Mouse (Mus musculus): Measurements from ENCODE around the gene Lpar1.

Gene Lpar1

DNA sequence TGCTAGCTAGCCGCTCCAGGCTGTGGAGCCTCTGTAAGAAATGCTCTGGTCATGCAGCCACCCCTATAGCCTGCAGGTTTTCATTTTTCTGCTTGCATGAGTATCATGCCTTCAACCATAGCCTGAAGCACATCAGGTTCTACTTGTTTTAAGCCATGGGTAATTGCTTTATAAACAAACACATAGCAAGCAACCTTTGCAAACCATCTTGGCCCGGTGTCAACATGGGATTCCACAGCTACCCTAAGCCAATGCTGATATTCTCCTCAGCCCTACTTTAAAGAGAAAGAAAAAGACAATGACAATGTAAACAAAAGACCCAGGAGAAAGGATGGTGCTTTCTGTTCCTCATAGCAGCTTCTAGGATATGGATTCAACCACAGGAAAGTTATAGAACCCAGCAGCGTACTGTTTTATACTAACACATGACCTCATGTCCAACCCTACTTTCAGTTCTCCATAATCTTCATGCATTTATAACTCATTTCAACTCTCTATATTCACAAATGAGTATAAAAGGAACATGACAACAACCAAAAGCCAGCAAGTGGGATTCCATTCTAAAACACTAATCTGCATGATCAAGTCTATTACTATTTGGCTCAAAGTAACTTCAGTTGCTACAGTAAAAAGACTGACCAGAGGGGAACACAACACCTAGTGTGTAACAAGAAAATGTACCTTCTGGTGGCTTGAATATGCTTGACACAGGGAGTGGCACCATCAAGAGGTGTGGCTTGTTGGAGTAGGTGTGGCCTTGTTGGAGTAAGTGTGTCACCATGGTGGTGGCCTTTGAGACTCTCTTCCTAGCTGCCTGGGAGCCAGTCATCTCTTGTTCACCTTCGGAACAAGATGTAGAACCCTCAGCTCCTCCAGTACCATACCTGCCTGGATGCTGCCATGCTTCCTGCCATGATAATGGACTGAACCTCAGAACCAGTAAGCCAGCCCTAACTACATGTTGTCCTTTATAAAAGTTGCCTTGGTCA is 46.9 kb downstream of the Lpar1 start:
- no peak for DNase-seq (ENCODE audit: low spot score)

DNA sequence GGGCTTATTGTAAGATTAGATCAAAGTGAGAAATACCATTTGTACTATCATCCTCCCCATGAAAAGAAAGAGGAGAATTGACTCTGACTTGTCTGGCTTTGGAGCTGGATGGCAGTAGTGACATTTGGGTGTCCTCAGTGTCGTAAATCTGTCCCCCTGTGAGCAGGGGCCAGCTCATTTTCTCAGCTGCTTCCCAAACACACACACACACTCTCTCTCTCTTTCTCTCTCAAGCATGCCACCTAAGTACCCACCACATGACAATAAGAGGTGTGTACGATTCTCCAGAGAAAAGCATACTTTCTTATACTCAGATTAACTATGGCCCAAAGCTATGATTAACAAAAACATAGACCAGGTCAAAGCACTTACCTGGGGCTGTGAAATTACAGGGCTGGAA is 49.4 kb downstream of the Lpar1 start:
- DNase-seq (ENCODE audit: low spot score) = no peak

DNA sequence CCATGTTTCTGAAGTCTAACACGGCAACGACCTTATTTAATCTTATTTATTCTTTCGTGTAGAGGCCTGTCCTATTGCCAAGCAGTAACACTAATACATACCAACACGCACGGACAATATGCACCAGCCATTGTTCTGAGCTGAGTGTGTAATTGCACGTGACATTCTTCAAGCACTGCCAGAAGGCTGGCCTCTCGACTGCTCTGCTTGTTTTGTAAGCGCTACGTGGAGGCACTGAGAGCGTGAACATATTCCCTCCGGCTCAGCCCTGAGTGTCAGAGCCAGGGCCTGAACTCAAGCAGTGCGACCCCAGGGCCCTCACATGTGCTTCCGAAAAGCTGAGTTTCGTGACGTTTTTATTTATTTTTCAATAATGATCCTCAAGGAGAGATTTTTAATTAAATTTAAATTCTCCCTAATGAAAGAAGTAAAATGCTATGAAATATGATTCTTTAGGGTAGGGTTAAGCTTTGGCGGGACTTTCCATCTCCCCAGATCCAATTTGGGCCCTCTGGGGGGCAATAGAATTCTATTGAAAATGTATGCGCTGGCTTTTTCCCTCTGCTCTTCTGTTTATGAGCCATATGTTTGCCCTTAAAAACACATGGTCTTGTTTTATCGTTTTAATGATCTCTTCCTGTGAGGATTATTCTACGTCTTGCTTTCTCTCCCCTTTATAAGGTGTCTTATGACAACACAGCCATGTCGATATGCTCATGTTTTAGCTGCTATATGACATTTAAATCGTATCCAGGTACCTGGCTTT is 52.5 kb downstream of the Lpar1 start:
- peak; percentile 44 for DNase-seq (ENCODE audit: low spot score)

DNA sequence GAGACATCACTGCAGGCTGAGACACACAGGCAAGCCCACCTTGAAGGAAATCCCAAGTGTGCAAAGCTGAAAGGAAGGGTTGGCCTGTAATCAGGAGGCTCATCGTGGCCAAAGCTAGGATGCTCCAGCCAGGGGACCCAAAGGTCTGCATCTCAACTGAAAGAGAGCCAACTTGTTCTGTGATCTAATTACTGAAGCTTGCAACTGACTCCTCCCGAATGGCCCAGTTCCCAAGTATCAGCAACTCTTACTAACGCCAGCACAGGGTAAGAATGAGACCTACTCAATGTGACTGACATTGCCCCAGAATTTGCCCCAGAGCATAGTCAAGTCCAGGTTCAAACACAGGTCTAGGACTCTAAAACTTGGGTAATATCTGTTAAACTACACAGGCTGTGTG is 53.9 kb downstream of the Lpar1 start:
- peak; percentile 28 for DNase-seq (ENCODE audit: low spot score)

DNA sequence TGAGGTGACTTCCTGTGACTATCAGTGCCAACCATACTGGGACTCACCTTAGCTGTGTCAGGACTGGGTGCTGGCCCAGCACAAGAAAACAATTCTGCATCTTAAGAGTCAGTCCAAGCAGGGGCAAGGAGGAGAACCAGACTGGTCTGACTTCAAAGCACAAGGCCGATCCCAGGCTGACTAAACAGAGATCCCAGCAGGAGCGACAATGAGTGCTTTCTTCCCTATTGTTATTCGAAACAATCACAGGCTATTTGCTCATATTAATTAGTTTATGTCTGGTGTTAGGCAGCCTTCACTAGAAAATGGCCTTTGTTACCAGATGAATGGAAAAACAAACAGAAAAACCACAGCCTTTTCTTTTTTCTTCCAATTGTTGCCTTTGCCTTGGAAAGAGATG is 54.5 kb downstream of the Lpar1 start:
- DNase-seq (ENCODE audit: low spot score) = peak; percentile 55

DNA sequence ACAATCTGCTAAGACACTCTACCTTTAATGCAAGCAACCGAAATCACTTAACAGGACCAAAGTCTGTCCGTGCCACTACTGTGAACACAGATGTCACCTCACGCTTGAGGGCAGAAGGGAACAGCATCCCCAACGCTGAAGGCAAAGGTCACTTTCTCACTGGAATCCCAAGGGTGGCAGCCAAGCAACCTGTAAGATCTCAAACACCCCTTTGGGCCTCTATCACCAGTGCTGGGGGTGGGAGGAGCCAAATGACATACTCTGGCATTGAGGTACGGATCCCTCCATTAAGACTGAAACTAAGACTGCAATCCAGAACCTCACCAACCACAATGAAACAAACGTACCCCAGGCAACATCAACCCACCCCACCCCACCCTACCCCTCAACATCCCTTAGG is 55.0 kb downstream of the Lpar1 start:
- no peak for DNase-seq (ENCODE audit: low spot score)

DNA sequence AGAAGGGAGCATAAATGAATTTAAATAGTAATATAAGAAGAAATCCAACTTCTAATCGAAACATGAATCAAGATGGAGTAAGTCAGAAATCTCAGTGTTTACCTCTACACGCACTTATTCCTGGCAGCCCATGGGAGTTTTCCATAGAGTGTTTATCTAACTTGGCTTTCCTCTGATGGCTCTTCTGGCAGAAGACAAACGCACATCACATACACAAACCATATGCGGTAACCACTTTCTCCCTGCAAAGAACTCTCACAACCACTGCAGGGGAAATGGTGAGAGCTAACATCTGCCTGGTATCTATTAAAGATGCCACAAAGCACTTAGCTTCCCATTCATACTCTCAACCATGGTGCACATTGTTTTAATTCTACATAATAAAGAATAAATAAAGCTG is 56.4 kb downstream of the Lpar1 start:
- no peak for DNase-seq (ENCODE audit: low spot score)

DNA sequence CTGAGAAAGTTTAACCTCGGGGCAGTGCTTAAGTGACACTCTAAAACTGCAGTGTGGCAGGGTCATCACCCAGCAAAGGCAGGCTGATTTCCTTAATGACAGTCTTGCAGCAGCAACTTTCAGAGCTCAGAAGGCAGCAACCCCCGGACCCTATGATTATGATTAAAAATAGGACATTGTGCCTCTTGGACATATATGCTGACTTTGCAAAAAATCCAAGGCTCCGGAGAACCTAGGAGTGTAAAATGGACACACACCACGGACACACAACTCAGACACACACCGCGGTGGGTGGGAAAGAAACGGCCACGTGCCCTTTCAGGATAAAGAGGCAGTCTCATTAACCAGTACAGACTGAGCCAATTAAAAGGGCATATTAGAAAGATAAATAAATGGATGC is 57.0 kb downstream of the Lpar1 start:
- DNase-seq (ENCODE audit: low spot score) = no peak

DNA sequence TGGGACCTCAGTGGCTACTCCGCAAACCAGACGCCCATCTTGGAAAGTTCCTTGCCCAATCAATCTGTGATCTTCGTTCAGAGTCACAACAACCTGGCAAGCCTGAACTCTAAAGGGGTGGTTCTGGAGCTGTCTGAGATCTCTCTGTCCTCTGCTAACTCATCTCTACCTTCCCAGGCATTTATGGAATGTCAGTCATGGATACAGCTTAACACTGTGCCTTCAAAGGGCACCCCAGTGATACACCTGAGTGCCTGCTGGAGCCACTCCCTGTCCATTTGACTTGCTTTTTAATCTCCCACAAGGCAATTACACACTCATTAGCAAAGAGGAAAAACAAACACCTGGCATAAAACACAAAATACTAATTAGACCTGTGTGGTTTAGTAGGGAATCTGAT is 62.0 kb downstream of the Lpar1 start:
- DNase-seq (ENCODE audit: low spot score) = no peak

DNA sequence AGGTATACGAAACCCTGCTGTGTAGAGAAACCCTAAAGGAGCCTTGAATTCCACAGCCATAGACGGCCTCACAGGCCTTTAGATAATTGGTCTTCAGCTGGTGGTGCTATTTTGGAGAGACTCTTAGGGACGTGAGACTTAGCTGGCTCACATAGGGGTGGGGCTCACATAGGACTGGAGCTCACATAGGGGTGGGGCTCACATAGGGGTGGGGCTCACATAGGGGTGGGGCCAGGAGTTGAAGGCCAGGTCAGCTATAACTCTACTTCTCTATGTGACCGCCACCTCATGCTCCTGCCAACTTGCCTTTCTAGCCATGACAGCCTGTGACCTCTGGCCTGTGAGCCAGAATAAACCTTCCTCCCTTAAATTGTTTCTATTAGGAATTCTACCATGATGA is 63.3 kb downstream of the Lpar1 start:
- DNase-seq (ENCODE audit: low spot score) = no peak

DNA sequence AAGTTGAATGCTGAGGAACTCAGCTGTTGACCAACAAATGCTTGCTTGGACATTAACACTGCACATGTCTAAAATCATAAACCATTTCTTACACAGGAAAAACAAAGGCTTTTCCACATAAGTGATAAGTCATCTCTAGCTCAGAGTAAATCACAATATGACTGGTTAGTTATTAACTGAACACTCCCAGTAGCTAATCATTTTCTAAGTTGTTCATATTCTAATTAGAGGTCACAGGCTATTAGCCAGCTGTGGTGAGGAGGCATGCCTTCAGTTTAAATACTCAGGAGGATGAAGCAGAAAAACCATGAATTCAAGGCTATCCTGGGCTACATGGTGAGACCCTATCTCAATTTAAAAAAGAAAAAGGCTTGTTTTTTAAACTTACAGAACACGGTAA is 75.1 kb downstream of the Lpar1 start:
- DNase-seq (ENCODE audit: low spot score) = no peak

DNA sequence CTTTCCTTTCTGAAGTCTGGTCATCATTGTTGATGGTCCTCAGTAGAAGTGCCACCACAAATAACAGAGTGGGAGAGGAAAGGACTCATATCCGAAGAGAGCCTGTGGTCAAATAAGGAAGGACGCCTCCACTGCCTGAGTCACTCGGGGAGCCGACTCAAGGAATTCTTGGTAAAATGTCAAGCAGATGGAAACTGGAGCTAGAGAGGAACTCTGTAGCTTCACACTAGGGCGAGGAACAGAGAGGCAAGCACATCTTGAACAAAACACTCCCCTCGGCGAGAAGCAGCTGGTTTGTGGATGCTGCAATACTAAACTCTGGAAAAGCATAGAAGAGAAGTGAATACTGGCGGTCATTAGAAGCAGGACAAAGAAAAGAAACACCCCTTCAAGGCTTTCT is 76.0 kb downstream of the Lpar1 start:
- DNase-seq (ENCODE audit: low spot score) = no peak

DNA sequence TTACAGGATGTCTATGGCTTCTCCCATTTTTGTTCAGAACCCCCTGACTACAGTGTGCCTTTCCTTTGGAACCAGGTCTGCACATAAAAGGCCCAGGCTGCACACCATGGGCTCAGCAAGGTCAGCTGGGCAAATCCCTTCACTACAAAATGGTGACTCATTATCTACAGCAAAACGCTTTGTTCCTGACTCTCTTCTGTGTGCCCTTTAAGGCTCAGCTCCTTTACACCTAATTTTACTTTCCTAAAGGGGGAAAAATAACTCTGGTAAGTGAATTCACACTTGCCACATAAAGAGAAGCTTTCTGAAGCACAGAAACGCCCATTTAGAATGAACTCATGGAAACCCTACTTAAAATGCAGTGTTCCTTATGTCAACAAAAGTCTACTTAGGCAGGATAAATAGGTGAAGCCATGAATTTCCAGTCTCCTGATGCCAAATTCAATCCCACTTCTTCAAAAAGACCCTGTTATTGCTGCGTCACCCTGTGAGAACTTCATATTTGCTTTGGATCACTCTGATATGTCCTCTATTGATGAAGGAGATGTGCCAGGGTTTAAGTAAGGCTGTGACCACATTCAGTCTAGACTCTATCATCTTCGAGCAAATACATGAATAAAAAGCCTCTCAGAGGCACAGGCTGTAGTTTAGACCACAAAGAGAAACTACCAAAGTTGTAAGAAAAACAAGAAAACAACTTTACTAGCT is 82.3 kb downstream of the Lpar1 start:
- no peak for DNase-seq (ENCODE audit: low spot score)

DNA sequence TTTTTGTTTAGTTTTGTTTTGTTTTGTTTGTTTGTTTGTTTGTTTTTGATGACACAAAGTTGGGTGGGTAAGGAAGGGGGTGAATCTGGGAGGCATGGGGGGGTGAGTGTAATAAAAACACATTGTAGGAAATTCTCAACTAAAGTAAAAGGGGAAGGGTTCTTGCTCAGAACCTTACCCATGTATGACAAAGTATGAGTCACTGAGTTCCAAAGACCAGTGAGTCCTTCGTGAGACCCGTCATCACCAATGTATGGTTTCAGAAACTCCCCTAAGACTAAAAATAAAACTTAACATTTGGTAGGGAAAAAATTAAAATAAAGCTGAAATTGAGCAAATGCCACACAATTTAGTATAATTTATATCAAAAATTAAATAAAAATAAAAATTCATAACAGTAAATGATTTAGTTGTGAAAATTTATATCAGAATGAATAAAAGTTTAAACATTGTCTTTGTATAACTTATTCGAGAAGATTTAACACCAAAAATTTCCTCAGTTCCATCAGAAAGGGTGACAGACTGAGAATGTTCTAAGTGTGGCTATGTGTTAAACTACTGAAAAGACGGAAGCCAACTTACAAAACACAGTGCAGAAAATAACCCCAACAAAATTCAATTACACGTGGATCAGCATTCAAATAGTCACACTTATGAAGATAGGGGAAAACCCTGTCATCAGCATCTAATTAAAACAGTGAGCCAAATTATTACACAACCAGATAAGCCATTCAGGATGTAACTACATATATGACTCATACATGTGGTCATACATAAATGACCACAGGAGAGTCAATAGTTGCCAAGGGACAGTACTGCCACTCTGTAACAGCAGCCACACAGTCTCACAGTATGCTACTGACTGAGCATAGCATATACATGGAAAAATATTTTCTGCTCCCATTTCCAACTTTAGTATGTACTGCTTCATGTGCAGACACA is 83.8 kb downstream of the Lpar1 start:
- DNase-seq (ENCODE audit: low spot score) = no peak

DNA sequence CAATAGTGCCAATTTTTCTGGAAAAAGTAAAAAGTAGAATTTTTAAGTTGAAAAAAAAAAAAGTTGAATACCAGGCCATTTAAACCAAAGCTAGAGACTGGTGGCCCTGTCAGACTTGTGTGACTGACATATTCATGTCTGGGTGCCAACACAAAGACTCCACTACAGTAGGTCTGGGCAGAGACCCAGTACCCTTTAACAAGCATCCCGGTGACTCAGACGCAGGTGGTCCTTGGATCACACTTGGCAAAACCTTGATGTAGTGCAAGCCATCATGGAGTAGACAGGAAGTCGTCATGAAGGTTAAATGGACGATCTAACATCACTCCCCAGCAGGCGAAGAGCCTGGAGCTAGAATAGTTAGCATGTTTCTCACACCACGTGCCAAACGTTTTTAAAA is 84.7 kb downstream of the Lpar1 start:
- no peak for DNase-seq (ENCODE audit: low spot score)

DNA sequence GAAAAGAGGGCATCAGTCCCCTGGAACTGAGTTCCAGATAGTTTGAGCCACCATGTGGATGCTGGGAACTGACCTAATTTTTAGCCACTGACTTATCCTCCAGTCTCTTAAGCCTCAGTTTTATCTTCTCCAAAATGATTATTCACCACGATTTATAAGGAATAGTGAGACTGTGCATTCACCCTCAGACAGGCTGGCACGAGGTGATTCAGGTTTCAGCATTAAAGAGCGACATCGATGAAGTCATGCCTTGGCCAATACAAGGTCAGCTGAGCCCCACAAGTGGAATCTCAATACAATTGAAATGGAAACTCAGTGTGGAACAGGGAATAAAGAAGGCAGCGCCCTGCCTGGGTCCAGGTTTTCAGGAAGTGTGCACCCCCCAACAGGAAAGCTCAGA is 88.1 kb downstream of the Lpar1 start:
- no peak for DNase-seq (ENCODE audit: low spot score)

DNA sequence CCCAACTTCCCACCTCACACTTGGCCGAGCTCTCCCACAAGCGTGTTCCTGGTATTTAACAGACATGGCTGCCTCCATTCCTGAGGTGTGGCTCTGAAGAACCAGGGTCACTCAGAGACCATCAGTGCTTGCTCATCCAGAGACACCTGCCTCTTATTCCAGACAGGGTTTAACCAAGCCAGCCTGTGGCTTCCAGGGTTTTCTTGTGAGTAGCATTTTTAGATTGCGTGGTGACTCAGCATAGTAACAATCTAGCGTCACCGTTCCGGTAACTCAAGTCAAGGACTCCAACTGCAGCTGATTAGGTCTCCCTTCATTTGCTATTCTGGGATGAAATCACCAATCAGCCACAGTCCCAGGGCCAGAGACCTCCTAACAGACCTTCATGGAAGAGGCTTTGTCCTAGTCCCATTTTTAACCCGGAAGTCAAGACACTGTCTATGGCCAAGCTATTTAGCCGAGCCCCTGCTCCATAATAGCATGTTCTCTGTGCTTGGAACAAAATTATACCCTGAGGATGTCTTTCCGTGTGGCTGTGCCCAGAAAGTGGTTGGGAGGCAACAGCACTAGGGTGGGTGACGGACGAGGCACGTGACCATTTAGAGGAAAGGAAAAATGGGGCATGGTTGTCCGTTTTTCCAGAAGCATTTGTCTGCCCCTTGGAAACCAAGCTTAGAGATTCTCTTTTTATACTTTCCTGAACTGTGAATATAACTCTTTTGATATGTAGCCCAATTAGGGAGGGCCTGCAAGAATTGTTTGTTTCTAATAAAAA is 89.1 kb downstream of the Lpar1 start:
- no peak for DNase-seq (ENCODE audit: low spot score)

DNA sequence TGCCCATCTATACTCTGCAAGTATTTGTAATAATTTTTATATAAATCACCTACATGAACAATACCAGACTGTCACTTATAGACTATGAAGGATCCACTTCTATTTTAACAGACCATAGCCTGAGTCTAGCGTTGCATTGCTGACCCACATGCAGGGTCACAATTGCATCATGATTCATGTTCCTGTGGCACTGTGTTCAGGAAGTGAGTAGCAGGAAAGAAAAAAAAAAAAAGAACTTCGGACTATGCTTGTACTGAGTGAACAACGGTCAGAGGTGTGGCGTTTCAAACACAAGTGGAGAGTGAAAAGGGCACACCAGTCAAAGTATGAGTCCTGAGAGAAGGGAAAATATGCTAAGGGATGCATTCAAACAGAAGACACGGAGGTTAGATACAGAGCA is 90.7 kb downstream of the Lpar1 start:
- DNase-seq (ENCODE audit: low spot score) = no peak

DNA sequence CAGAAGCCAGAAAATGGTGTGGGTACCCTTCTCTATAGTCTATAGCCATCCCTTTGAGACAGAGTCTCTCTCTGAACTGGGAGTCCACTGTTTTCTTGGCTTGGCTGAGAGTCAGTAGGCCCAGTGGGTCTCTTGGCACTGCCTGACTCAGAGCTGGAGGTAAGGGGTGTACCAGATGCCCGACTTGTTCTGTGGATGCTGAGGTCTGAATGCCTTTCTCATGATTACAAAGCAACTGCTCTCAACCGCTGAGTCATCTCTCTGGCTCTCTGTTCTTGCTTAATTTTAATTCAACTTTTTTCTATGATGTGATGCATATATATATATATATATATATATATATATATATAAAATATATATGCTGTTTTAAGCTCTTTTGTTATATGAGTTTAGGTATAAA is 91.1 kb downstream of the Lpar1 start:
- DNase-seq (ENCODE audit: low spot score) = no peak

DNA sequence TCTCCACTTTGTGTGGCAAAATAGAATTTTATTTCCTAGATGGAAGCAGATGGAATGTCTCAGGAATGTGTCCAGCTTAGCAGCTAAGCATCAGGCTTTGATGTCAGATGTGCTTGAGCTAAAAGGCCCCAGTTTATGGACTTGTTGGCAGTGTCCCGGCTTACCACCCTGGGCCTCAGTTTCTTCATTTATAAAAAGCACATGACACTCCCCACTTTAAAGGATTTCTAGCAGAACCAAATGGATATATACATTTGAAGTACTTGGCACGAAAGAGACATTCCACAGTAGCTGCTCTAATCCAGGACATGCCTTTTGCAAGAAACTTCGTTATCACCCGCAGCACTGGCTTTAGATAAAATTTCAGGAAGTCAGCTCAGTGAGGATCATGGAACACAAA is 100.4 kb downstream of the Lpar1 start:
- no peak for DNase-seq (ENCODE audit: low spot score)

DNA sequence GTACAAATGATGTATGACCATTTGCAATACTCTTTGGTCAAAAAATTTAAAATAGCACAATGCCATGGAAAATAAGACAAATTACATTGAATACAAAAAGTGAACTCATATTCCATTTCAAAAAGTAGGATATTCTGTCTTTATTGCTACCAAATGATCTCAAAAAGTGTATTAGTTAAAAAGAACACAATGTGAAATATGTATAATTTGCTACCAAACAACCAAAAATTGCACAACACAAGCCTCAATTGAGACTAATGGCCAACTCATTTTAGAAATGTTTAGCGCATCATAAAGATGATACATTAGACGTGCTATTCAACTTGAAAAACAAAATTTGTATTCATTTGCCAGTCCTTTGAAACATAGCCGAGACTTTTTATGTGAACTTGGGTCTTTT is 104.9 kb downstream of the Lpar1 start:
- DNase-seq (ENCODE audit: low spot score) = no peak
